Mouse (Mus musculus) embryonic fibroblast, embryonic 13.5 days (primary cell): ENCODE measurements around the gene Cnpy1.

ENCODE experiments used
- CTCF ChIP-seq: IDR thresholded peaks from 2 replicates; pipeline ENCODE4 v1.5.1; 2011; ENCODE audit warnings: mild to moderate bottlenecking, control low read depth, low read length, moderate library complexity, borderline replicate concordance; ENCODE audit not compliant: insufficient read depth
- POLR2A ChIP-seq: IDR thresholded peaks from 2 replicates; pipeline ENCODE4 v1.6.1; 2011; ENCODE audit warnings: low read depth, mild to moderate bottlenecking, control low read depth, low read length, moderate library complexity

DNA sequence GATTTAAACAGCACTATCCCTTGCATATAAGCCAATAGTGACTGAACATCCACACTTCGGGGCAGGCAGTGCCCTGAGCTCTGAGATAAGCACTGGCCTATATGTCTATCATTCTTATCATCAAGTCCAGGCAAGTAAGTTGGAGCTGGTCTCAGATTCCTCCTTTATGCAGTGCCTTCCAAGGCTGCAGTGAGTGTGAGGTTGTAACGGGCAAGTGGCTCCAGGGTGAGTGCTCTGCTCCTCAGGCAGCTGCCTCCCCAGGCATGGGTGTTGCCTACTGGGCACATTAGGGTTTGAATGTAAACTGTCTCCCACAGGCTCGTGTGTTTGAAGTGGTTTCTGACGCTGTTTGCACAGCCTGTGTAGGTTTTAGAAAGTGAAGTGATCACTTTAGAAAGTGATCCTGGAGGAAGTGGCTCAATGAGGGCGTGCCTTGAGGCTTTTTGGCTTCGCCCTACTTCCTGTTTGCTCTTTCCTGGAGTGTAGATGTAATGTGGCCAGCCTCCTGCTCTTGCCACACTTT, 23.9 kb upstream of the Cnpy1 start:
- no peak for TF ChIP-seq POLR2A
- TF ChIP-seq CTCF = no peak
